Mouse (Mus musculus) 416B (cell line): ENCODE data around the gene Akap6.

Source experiments
- DNase-seq: peaks from one replicate; pipeline ENCODE4 v3.0.0; 2011; ENCODE audit warnings: low read depth

Akap6 gene

GRCm38 (mm10) chr12:52781066-52781465 is 81.9 kb downstream of the Akap6 start:
- no peak for DNase-seq

- DNase-seq, result peak; percentile 77
These were observed 83.8 kb downstream of the Akap6 start for GRCm38 (mm10) chr12:52782902-52783441.

- no peak for DNase-seq
These were observed 86.0 kb downstream of the Akap6 start for GRCm38 (mm10) chr12:52785217-52785616.

GRCm38 (mm10) chr12:52790350-52790768 is 91.2 kb downstream of the Akap6 start:
- DNase-seq, result no peak

- no peak for DNase-seq
These were observed 94.9 kb downstream of the Akap6 start for GRCm38 (mm10) chr12:52794131-52794530.

GRCm38 (mm10) chr12:52795551-52796470 is 96.6 kb downstream of the Akap6 start:
- DNase-seq, result no peak

- no peak for DNase-seq
These were observed 97.2 kb downstream of the Akap6 start for GRCm38 (mm10) chr12:52796471-52796795.

- no peak for DNase-seq
These were observed 100.5 kb downstream of the Akap6 start for GRCm38 (mm10) chr12:52799717-52800116.

- DNase-seq, result peak; percentile 11
These were observed 107.1 kb downstream of the Akap6 start for GRCm38 (mm10) chr12:52806273-52806672.

- peak; percentile 50 for DNase-seq
These were observed 119.4 kb downstream of the Akap6 start for GRCm38 (mm10) chr12:52818588-52818987.

GRCm38 (mm10) chr12:52824774-52825173 is 125.6 kb downstream of the Akap6 start:
- no peak for DNase-seq

- DNase-seq, result peak; percentile 70
These were observed 130.0 kb downstream of the Akap6 start for GRCm38 (mm10) chr12:52828944-52829736.

GRCm38 (mm10) chr12:52831782-52832181 is 132.6 kb downstream of the Akap6 start:
- no peak for DNase-seq

- DNase-seq, result peak; percentile 76
These were observed 133.0 kb downstream of the Akap6 start for GRCm38 (mm10) chr12:52832230-52832629.

- DNase-seq, result no peak
These were observed 134.0 kb downstream of the Akap6 start for GRCm38 (mm10) chr12:52833141-52833540.

- DNase-seq, result no peak
These were observed 134.9 kb downstream of the Akap6 start for GRCm38 (mm10) chr12:52834074-52834473.

- DNase-seq, result no peak
These were observed 135.6 kb downstream of the Akap6 start for GRCm38 (mm10) chr12:52834781-52835279.

GRCm38 (mm10) chr12:52835291-52835742 is 136.1 kb downstream of the Akap6 start:
- no peak for DNase-seq

- no peak for DNase-seq
These were observed 136.8 kb downstream of the Akap6 start for GRCm38 (mm10) chr12:52835914-52836546.

- peak; percentile 11 for DNase-seq
These were observed 146.8 kb downstream of the Akap6 start for GRCm38 (mm10) chr12:52845982-52846381.

- peak; percentile 7 for DNase-seq
These were observed 147.8 kb downstream of the Akap6 start for GRCm38 (mm10) chr12:52847020-52847419.
